Mouse (Mus musculus) lung, postnatal 0 days (tissue): ENCODE measurements around the gene Ino80e.

ENCODE experiments used
- CTCF ChIP-seq: IDR thresholded peaks from 2 replicates; pipeline ENCODE4 v1.5.1; 2016; ENCODE audit warnings: antibody characterized with exemption, mild to moderate bottlenecking
- EP300 ChIP-seq: IDR thresholded peaks from 2 replicates; pipeline ENCODE4 v1.6.1; 2016; ENCODE audit warnings: antibody characterized with exemption, mild to moderate bottlenecking, control low read depth

DNA sequence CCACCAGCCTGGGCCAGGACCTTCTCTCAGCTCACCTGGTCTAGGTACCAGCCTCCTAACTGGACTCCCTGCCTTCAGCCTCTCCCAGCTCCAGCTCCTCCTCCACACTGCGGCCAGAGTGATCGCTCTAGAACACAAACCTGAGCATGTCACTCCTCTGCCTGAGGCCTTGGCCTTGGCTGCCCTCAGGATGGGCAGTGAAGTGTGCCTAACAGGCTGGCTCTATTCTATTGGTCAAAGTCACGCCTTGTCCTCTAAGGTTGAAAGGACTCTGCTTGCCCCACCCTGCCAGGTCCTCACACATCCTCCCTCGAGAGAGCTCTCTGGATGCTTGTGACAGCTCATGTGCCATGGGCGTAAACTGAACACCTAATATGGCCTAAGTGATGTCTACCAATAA lies 8.7 kb downstream of the Ino80e start:
- no peak for TF ChIP-seq CTCF
- TF ChIP-seq EP300 = no peak
